Mouse (Mus musculus): ENCODE results near the gene Cacna2d1. TPM values are rescaled to one million over a fixed set of nuclear protein-coding genes. Genes with fewer than 3 reads are reported as not detected.

Cacna2d1 gene
- polyA plus RNA-seq, 1 experiment = 184 TPM

- TF ChIP-seq POLR2A (IDR thresholded peaks at IDR 0.05; ENCODE audit: insufficient read depth, low read depth, low read length) (no peak), CTCF (IDR thresholded peaks at IDR 0.05; ENCODE audit: insufficient read depth, low read depth, low read length) (no peak)
- H3K4me3 ChIP-seq (ENCODE audit: insufficient read depth, low read depth, low read length) = no peak overlapping the region
- 87% methylated on average over 4 of the region's 4 CpGs for WGBS
- no peak overlapping the region for H3K27ac ChIP-seq (ENCODE audit: insufficient read depth, low read depth, low read length)
- peaks cover 5% of the 10 kb centered on the region for H3K4me1 ChIP-seq (ENCODE audit: control insufficient read depth, insufficient read depth, low read length)
Observed at GRCm38 (mm10) chr5:15971821-15972220, 37.3 kb downstream of the Cacna2d1 start.

GRCm38 (mm10) chr5:15972351-15972750 lies 37.9 kb downstream of the Cacna2d1 start:
- H3K27ac ChIP-seq (ENCODE audit: insufficient read depth, low read depth, low read length) = no peak overlapping the region
- TF ChIP-seq POLR2A (IDR thresholded peaks at IDR 0.05; ENCODE audit: insufficient read depth, low read depth, low read length) (no peak), CTCF (IDR thresholded peaks at IDR 0.05; ENCODE audit: insufficient read depth, low read depth, low read length) (no peak)
- 91% methylated on average over 1 of the region's 1 CpGs for WGBS
- H3K4me3 ChIP-seq (ENCODE audit: insufficient read depth, low read depth, low read length) = no peak overlapping the region
- H3K4me1 ChIP-seq (ENCODE audit: control insufficient read depth, insufficient read depth, low read length) = peaks cover 5% of the 10 kb centered on the region

GRCm38 (mm10) chr5:15974652-15975051 lies 40.2 kb downstream of the Cacna2d1 start:
- no peak overlapping the region for H3K4me3 ChIP-seq (ENCODE audit: insufficient read depth, low read depth, low read length)
- H3K27ac ChIP-seq (ENCODE audit: insufficient read depth, low read depth, low read length) = no peak overlapping the region
- peaks cover 5% of the 10 kb centered on the region for H3K4me1 ChIP-seq (ENCODE audit: control insufficient read depth, insufficient read depth, low read length)
- TF ChIP-seq POLR2A (IDR thresholded peaks at IDR 0.05; ENCODE audit: insufficient read depth, low read depth, low read length) (no peak), CTCF (IDR thresholded peaks at IDR 0.05; ENCODE audit: insufficient read depth, low read depth, low read length) (no peak)

- no peak overlapping the region for H3K4me3 ChIP-seq (ENCODE audit: insufficient read depth, low read depth, low read length)
- peaks cover 4% of the 10 kb centered on the region for H3K4me1 ChIP-seq (ENCODE audit: control insufficient read depth, insufficient read depth, low read length)
- 94% methylated on average over 2 of the region's 2 CpGs for WGBS
- no peak for TF ChIP-seq CTCF (IDR thresholded peaks at IDR 0.05; ENCODE audit: insufficient read depth, low read depth, low read length)
- TF ChIP-seq POLR2A (IDR thresholded peaks at IDR 0.05; ENCODE audit: insufficient read depth, low read depth, low read length) = no peak
- H3K27ac ChIP-seq (ENCODE audit: insufficient read depth, low read depth, low read length) = no peak overlapping the region
Observed at GRCm38 (mm10) chr5:15979225-15979624, 44.7 kb downstream of the Cacna2d1 start.

- TF ChIP-seq POLR2A (IDR thresholded peaks at IDR 0.05; ENCODE audit: insufficient read depth, low read depth, low read length) (no peak), CTCF (IDR thresholded peaks at IDR 0.05; ENCODE audit: insufficient read depth, low read depth, low read length) (no peak)
- H3K4me3 ChIP-seq (ENCODE audit: insufficient read depth, low read depth, low read length) = no peak overlapping the region
- H3K27ac ChIP-seq (ENCODE audit: insufficient read depth, low read depth, low read length) = no peak overlapping the region
- peaks cover 7% of the 10 kb centered on the region for H3K4me1 ChIP-seq (ENCODE audit: control insufficient read depth, insufficient read depth, low read length)
- 63% methylated on average over 4 of the region's 4 CpGs for WGBS
Observed at GRCm38 (mm10) chr5:15982573-15982972, 48.1 kb downstream of the Cacna2d1 start.

GRCm38 (mm10) chr5:15983354-15983753 lies 48.9 kb downstream of the Cacna2d1 start:
- no peak overlapping the region for H3K27ac ChIP-seq (ENCODE audit: insufficient read depth, low read depth, low read length)
- H3K4me3 ChIP-seq (ENCODE audit: insufficient read depth, low read depth, low read length) = no peak overlapping the region
- TF ChIP-seq POLR2A (IDR thresholded peaks at IDR 0.05; ENCODE audit: insufficient read depth, low read depth, low read length) (no peak), CTCF (IDR thresholded peaks at IDR 0.05; ENCODE audit: insufficient read depth, low read depth, low read length) (no peak)
- WGBS = 78% methylated on average over 5 of the region's 5 CpGs
- peaks cover 7% of the 10 kb centered on the region for H3K4me1 ChIP-seq (ENCODE audit: control insufficient read depth, insufficient read depth, low read length)

GRCm38 (mm10) chr5:15985228-15985858 lies 50.9 kb downstream of the Cacna2d1 start:
- WGBS = 70% methylated on average over 7 of the region's 7 CpGs

GRCm38 (mm10) chr5:15985901-15986300 lies 51.4 kb downstream of the Cacna2d1 start:
- Histone ChIP-seq H3K4me3 (ENCODE audit: insufficient read depth, low read depth, low read length) (no peak overlapping the region), H3K4me1 (ENCODE audit: control insufficient read depth, insufficient read depth, low read length) (peaks cover 7% of the 10 kb centered on the region), H3K27ac (ENCODE audit: insufficient read depth, low read depth, low read length) (no peak overlapping the region)
- TF ChIP-seq POLR2A (IDR thresholded peaks at IDR 0.05; ENCODE audit: insufficient read depth, low read depth, low read length) (no peak), CTCF (IDR thresholded peaks at IDR 0.05; ENCODE audit: insufficient read depth, low read depth, low read length) (no peak)
- WGBS = 45% methylated on average over 4 of the region's 4 CpGs

More at GRCm38 (mm10) chr5:15985228-15985858, 50.9 kb downstream of the Cacna2d1 start:
- H3K27ac ChIP-seq (ENCODE audit: insufficient read depth, low read depth, low read length) = no peak overlapping the region
- H3K4me1 ChIP-seq (ENCODE audit: control insufficient read depth, insufficient read depth, low read length) = peaks cover 7% of the 10 kb centered on the region
- TF ChIP-seq POLR2A (IDR thresholded peaks at IDR 0.05; ENCODE audit: insufficient read depth, low read depth, low read length) (no peak), CTCF (IDR thresholded peaks at IDR 0.05; ENCODE audit: insufficient read depth, low read depth, low read length) (no peak)
- H3K4me3 ChIP-seq (ENCODE audit: insufficient read depth, low read depth, low read length) = no peak overlapping the region

GRCm38 (mm10) chr5:15991428-15992139 lies 57.1 kb downstream of the Cacna2d1 start:
- no peaks in the 10 kb centered on the region for H3K4me1 ChIP-seq (ENCODE audit: control insufficient read depth, insufficient read depth, low read length)
- WGBS = 70% methylated on average over 12 of the region's 12 CpGs
- no peak overlapping the region for H3K4me3 ChIP-seq (ENCODE audit: insufficient read depth, low read depth, low read length)
- TF ChIP-seq CTCF (IDR thresholded peaks at IDR 0.05; ENCODE audit: insufficient read depth, low read depth, low read length) (no peak), POLR2A (IDR thresholded peaks at IDR 0.05; ENCODE audit: insufficient read depth, low read depth, low read length) (no peak)
- no peak overlapping the region for H3K27ac ChIP-seq (ENCODE audit: insufficient read depth, low read depth, low read length)
